Mouse (Mus musculus) ZHBTc4 (cell line): ENCODE data around the gene Gabrb1.

Source experiments
- DNase-seq: peaks from one replicate; pipeline ENCODE4 v3.0.0-alpha.2; 2011; ENCODE audit warnings: low read depth, low spot score

The Gabrb1 gene

GRCm38 (mm10) chr5:71657482-71658114 is at the start of gene Gabrb1:
TSS of gene Gabrb1 (plus strand) at chr5:71658113.
- peak; percentile 50 for DNase-seq

- no peak for DNase-seq
Observed at GRCm38 (mm10) chr5:71608735-71609134, 49.2 kb upstream of the Gabrb1 start.

GRCm38 (mm10) chr5:71614311-71614710 is 43.6 kb upstream of the Gabrb1 start:
- DNase-seq, result no peak

- DNase-seq, result no peak
Observed at GRCm38 (mm10) chr5:71616734-71617133, 41.2 kb upstream of the Gabrb1 start.

GRCm38 (mm10) chr5:71627820-71628219 is 30.1 kb upstream of the Gabrb1 start:
- no peak for DNase-seq

GRCm38 (mm10) chr5:71639804-71640203 is 18.1 kb upstream of the Gabrb1 start:
- no peak for DNase-seq

GRCm38 (mm10) chr5:71648108-71648507 is 9.8 kb upstream of the Gabrb1 start:
- no peak for DNase-seq

- no peak for DNase-seq
Observed at GRCm38 (mm10) chr5:71654056-71654455, 3.9 kb upstream of the Gabrb1 start.

GRCm38 (mm10) chr5:71656771-71657170 is 1.1 kb upstream of the Gabrb1 start:
- no peak for DNase-seq

GRCm38 (mm10) chr5:71658115-71658497 is 193 bp downstream of the Gabrb1 start, which contains the start of gene Gabra4:
TSS of gene Gabra4 (minus strand) at chr5:71658308.
- DNase-seq, result peak; percentile 27

- DNase-seq, result no peak
Observed at GRCm38 (mm10) chr5:71665593-71665992, 7.7 kb downstream of the Gabrb1 start.

- peak; percentile 2 for DNase-seq
Observed at GRCm38 (mm10) chr5:71699696-71700467, 42.0 kb downstream of the Gabrb1 start.

GRCm38 (mm10) chr5:71700468-71701272 is 42.8 kb downstream of the Gabrb1 start:
- peak; percentile 43 for DNase-seq

GRCm38 (mm10) chr5:71701273-71701614 is 43.3 kb downstream of the Gabrb1 start:
- DNase-seq, result no peak

GRCm38 (mm10) chr5:71732931-71733792 is 75.2 kb downstream of the Gabrb1 start:
- DNase-seq, result no peak

- DNase-seq, result no peak
Observed at GRCm38 (mm10) chr5:71747411-71747810, 89.5 kb downstream of the Gabrb1 start.

GRCm38 (mm10) chr5:71753966-71754365 is 96.1 kb downstream of the Gabrb1 start:
- no peak for DNase-seq

- no peak for DNase-seq
Observed at GRCm38 (mm10) chr5:71761105-71761504, 103.2 kb downstream of the Gabrb1 start.

GRCm38 (mm10) chr5:71781514-71782179 is 123.7 kb downstream of the Gabrb1 start:
- no peak for DNase-seq

- DNase-seq, result no peak
Observed at GRCm38 (mm10) chr5:71822862-71823261, 164.9 kb downstream of the Gabrb1 start.

- DNase-seq, result no peak
Observed at GRCm38 (mm10) chr5:71828342-71828741, 170.4 kb downstream of the Gabrb1 start.
